Mouse (Mus musculus) neural tube, embryonic 14.5 days (tissue): ENCODE data around the gene Eri3. TPM values are rescaled to one million over a fixed set of nuclear protein-coding genes. Genes with fewer than 3 reads are reported as not detected.

Source experiments
- ATAC-seq: fragments of 200-750 bp; cut with Nextera tagmentation; 2 replicates; pipeline ENCODE4 v1.8.0; 2017; ENCODE audit warnings: low read depth, mild to moderate bottlenecking, moderate TSS enrichment, moderate library complexity
- H3K27ac ChIP-seq: fragments of 300-500 bp; sonication (generic); 2 replicates; pipeline ENCODE4 v1.5.1; 2014; ENCODE audit warnings: low read depth, mild to moderate bottlenecking, control low read depth, low read length, moderate library complexity, mixed read lengths
- H3K27me3 ChIP-seq: fragments of 300-500 bp; sonication (generic); 2 replicates; pipeline ENCODE4 v1.6.1; 2014; ENCODE audit warnings: low read length; ENCODE audit not compliant: control insufficient read depth, insufficient read depth
- H3K36me3 ChIP-seq: fragments of 300-500 bp; sonication (generic); 2 replicates; pipeline ENCODE4 v1.6.1; 2014; ENCODE audit warnings: low read length, mixed read lengths; ENCODE audit not compliant: control insufficient read depth, insufficient read depth
- H3K4me1 ChIP-seq: fragments of 300-500 bp; sonication (generic); 2 replicates; pipeline ENCODE4 v1.6.1; 2014; ENCODE audit warnings: low read length; ENCODE audit not compliant: control insufficient read depth, insufficient read depth
- H3K4me2 ChIP-seq: fragments of 300-500 bp; sonication (generic); 2 replicates; pipeline ENCODE4 v1.6.1; 2014; ENCODE audit warnings: mild to moderate bottlenecking, low read depth, low read length, control low read depth
- H3K4me3 ChIP-seq: fragments of 300-500 bp; sonication (generic); 2 replicates; pipeline ENCODE4 v1.5.1; 2014; ENCODE audit warnings: low read depth, low read length, control low read depth, mixed read lengths
- H3K9ac ChIP-seq: fragments of 300-500 bp; sonication (generic); replicated peaks from 2 replicates; pipeline ENCODE4 v1.6.1; 2014; ENCODE audit warnings: low read depth, mild to moderate bottlenecking, control low read depth, low read length, mixed read lengths
- H3K9me3 ChIP-seq: fragments of 300-500 bp; sonication (generic); 2 replicates; pipeline ENCODE4 v1.6.1; 2016; ENCODE audit warnings: low read length; ENCODE audit not compliant: control insufficient read depth
- WGBS: fragments of 180-500 bp; shearing (Covaris S2); extraction: QIAGEN DNeasy Blood & Tissue Kit; methylation state at CpG from one replicate; pipeline ENCODE4 v1.1.7; 2014; 5-methylcytosine and 5-hydroxymethylcytosine counted together
- polyA plus RNA-seq: library from polyadenylated mRNA; unstranded; fragments of >200 nt; fragmentation: Nextera tagmentation; extraction: Ambion mirVana; gene quantifications from 2 replicates; pipeline ENCODE4 v1.2.1, GENCODE M21; 2014

Gene Eri3
- polyA plus RNA-seq, 1 experiment from 2014 or later, result 291 TPM

DNA sequence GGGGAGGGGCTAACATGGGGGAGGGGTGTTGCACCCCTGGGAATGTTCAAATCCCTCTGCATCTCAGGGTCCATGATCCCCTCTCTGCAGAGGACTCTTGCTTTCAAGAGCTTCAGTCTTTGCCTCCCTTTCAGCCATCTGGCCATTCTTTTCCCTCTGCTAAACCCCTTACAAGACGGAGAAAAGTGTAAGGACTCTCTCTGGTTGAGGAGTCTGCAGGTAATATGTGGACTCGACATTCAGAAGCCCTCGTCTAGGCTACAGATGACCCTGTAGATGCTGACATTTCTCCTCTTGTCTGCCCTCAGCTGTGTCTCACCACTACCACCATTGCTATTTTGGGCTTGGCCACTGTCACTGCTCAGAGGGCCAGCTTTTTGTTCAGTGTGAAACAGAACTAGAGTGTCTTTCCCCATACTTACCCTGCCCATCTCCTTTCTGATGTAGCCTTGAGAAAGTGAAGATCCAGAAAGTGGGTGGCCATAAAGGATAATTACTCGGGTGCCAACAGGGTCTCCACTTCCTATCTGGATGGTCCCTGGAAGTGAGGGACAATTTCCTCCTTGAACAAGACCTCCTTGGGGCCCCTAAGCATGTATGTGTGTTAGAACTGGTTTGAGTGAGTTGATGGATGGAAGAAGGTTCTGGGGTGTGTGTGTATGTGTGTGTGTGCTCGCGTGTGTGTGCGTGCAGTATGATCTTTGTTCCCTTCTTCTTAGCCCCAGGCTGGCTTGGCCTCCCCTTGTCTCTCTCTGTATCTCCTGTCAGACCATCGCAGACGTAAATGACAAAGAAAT, 104.7 kb downstream of the Eri3 start:
- no peak overlapping the region for H3K4me2 ChIP-seq
- no peak overlapping the region for H3K27ac ChIP-seq
- no peak for ATAC-seq
- peaks cover 28% of the 10 kb centered on the region; the same call in 1 of the 2 replicates for H3K4me1 ChIP-seq
- H3K9me3 ChIP-seq, result no peaks in the 10 kb centered on the region
- WGBS, result 66% methylated on average over 9 of the region's 9 CpGs
- no peak overlapping the region for H3K4me3 ChIP-seq
- no peak overlapping the region for H3K9ac ChIP-seq
- no peaks in the 10 kb centered on the region for H3K36me3 ChIP-seq
- no peaks in the 10 kb centered on the region for H3K27me3 ChIP-seq

DNA sequence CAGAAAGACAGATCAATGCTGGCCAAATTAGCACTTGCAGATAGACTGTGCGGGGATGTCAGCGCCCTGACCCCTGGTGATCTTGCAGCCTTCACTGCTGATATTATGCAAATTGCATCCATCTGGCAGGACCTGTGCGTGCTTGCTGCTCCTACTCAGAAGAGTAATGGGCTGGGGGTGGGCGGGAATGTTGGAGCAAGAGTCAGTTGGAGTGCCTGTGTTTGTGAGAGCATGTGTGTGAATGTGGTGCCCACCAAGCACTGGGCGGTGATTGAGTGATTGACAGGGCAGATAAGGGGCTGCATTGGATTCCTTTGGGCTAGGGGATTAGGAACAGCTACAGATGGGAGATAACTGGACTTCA, 105.3 kb downstream of the Eri3 start:
- no peak overlapping the region for H3K27ac ChIP-seq
- no peak for ATAC-seq
- H3K9ac ChIP-seq, result no peak overlapping the region
- no peak overlapping the region for H3K4me2 ChIP-seq
- no peaks in the 10 kb centered on the region for H3K27me3 ChIP-seq
- H3K4me1 ChIP-seq, result peaks cover 28% of the 10 kb centered on the region; the same call in 1 of the 2 replicates
- H3K4me3 ChIP-seq, result no peak overlapping the region
- H3K9me3 ChIP-seq, result no peaks in the 10 kb centered on the region
- H3K36me3 ChIP-seq, result no peaks in the 10 kb centered on the region
- WGBS, result 62% methylated on average over 5 of the region's 5 CpGs

DNA sequence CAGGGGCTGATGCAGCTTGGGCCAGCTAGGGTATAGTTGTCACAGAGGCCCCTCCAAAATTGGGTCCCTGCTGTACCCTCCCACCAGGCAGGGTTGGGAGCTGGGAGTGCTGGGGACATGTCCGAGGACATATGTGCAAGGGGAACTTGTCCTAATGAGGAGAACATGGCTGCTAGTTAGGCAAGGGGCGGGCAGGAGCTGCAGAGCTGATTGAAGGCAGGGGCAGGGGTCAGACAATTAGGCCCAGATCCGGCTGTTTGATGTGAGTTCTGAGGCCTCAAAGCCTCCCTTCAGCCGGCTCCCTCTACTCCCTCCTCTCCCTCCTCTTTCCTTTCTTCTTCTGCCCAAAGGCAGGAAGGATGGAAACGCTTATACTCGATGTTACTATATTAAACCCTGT, 106.8 kb downstream of the Eri3 start:
- no peaks in the 10 kb centered on the region for H3K9me3 ChIP-seq
- no peak overlapping the region for H3K9ac ChIP-seq
- no peak for ATAC-seq

DNA sequence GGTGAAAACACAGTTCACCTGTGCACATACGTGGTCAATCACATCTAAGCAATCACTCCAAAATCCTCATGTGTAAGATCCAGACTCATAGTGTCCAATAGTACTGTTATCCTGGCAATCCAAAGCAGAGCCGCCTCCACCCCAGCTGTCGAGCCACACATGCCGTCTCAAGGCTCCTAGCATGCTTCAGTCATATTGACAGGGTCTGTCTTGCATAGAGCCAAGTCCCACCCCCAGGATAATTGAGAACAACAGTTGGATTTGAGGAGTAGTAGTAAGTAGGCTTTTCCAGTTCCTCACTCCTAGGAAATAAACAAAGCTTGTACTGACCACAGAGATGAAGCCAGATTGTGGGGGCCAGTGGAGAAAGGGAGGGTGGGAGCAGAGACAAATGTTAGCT, 107.5 kb downstream of the Eri3 start:
- Histone ChIP-seq H3K36me3 (no peaks in the 10 kb centered on the region), H3K4me3 (no peak overlapping the region), H3K27me3 (no peaks in the 10 kb centered on the region), H3K4me1 (peaks cover 28% of the 10 kb centered on the region; the same call in 1 of the 2 replicates), H3K9ac (no peak overlapping the region), H3K27ac (no peak overlapping the region), H3K4me2 (no peak overlapping the region), H3K9me3 (no peaks in the 10 kb centered on the region)
- 61% methylated on average over 4 of the region's 4 CpGs for WGBS
- no peak for ATAC-seq

More for the DNA sequence above, 106.8 kb downstream of the Eri3 start:
- Histone ChIP-seq H3K4me1 (peaks cover 28% of the 10 kb centered on the region; the same call in 1 of the 2 replicates), H3K36me3 (no peaks in the 10 kb centered on the region), H3K27me3 (no peaks in the 10 kb centered on the region), H3K4me2 (no peak overlapping the region), H3K27ac (no peak overlapping the region), H3K4me3 (no peak overlapping the region)
- WGBS, result 19% methylated on average over 6 of the region's 6 CpGs

DNA sequence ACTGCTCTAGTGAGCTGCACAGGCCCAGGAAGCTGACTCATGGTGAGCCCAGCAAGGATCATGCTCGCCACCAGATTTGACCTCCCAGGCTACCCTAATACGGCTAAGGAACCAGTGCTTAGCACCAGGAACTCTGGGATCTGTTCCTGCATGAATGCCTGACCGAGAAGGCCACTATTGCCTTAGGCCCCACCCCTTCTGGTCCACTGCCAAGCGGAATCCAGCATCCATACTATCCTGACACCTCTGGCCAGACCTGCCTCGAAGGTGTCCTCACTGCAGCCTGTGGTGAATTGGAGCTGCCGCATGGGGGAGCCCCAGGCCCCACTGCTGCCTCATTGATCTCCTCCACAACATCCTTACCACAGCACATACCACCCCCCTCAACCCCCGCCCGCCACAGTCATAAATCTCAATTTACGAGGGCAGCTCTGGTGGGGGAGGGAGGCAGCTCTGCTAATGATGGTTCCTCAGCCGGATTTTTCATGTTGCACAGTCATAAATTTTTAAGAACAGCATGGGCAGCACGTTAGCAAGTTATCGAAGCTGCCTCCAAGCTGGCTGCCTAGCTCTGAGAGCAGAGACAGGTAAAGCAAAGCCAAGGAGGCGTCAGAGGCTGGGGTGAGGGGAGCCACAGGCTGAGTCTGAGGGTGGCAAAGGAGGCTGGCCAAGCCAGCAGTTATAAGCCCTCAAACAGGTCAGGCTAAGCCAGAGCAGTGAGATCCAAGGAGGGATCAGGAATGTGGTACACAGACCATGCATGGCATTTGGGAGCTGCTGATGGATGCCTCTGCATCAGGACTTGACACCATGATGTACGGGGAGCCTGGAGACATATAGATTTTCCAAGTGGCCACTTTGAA, 108.6 kb downstream of the Eri3 start:
- Histone ChIP-seq H3K9me3 (no peaks in the 10 kb centered on the region), H3K4me3 (no peak overlapping the region), H3K9ac (no peak overlapping the region), H3K27ac (peak overlapping the region; percentile 55), H3K4me2 (no peak overlapping the region), H3K4me1 (peaks cover 28% of the 10 kb centered on the region; the same call in 1 of the 2 replicates), H3K36me3 (no peaks in the 10 kb centered on the region), H3K27me3 (no peaks in the 10 kb centered on the region)
- peak; percentile 68 for ATAC-seq
- WGBS, result 19% methylated on average over 14 of the region's 14 CpGs

DNA sequence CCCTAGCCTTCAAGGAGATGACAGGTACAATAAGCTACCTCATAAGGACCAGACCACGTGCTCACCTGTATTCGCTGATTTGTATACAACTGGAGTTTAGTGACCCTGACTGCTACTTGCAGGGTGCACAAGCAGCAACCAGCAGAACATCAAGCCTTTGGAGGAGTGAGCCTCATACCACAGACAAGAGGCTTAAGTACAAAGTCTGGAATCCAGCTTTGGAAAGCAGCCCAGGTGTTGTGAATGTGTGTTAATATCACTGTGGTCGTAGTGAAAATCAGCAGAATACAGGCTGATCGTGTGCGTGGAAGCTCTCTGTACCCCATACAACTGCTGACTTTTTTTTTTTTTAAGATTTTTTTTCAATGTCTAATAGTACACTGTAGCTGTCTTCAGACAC, 109.8 kb downstream of the Eri3 start:
- H3K9me3 ChIP-seq, result no peaks in the 10 kb centered on the region
- H3K4me1 ChIP-seq, result peaks cover 23% of the 10 kb centered on the region; the same call in 1 of the 2 replicates
- no peak overlapping the region for H3K9ac ChIP-seq
- no peak overlapping the region for H3K4me2 ChIP-seq
- H3K27ac ChIP-seq, result no peak overlapping the region
- H3K4me3 ChIP-seq, result no peak overlapping the region
- WGBS, result 97% methylated on average over 5 of the region's 5 CpGs
- H3K36me3 ChIP-seq, result no peaks in the 10 kb centered on the region
- H3K27me3 ChIP-seq, result no peaks in the 10 kb centered on the region
- ATAC-seq, result no peak

DNA sequence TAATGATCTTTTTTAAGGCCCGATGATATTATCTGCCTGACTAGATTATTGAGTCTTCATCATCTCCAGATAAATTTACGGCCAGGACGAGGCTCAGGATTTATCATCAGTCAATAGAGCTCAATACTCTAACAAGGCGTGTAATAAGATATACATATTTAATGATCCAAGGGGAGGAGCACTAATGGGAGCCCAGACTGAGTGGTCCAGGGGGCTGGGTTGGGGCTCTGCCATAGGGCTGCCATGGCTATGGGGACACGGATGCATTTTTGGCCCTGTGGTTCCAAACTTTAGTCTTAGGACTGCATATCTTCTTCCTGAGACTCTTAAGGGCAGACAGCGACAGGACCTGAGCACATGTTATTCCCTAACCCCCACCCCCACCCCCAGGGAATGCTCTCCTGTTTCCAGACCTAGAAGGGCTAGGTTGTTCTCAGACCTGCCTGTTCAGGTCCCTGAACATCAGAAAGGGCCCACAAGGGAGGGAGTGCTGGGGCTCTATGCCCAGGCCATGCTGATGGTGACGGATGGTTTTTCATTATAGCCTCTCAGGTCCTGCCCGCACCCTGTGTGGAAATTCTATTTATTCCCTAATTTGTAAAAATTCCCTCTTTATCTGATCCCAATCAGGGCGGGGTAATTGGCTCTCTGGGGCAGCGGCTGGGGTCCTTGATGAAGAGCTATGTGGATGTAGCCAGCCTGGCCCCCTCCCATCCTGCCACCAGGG, 114.4 kb downstream of the Eri3 start:
- H3K9me3 ChIP-seq, result no peaks in the 10 kb centered on the region
- no peak overlapping the region for H3K9ac ChIP-seq
- H3K36me3 ChIP-seq, result no peaks in the 10 kb centered on the region
- peak overlapping the region; percentile 8; the same call in 1 of the 2 replicates for H3K27ac ChIP-seq
- H3K4me2 ChIP-seq, result no peak overlapping the region
- 35% methylated on average over 10 of the region's 10 CpGs for WGBS
- no peak overlapping the region for H3K4me3 ChIP-seq
- ATAC-seq, result 0 out of 2 replicates have a peak, but pooled peaks have one; percentile 22
- H3K4me1 ChIP-seq, result peaks cover 9% of the 10 kb centered on the region; the same call in 1 of the 2 replicates
- no peaks in the 10 kb centered on the region for H3K27me3 ChIP-seq

DNA sequence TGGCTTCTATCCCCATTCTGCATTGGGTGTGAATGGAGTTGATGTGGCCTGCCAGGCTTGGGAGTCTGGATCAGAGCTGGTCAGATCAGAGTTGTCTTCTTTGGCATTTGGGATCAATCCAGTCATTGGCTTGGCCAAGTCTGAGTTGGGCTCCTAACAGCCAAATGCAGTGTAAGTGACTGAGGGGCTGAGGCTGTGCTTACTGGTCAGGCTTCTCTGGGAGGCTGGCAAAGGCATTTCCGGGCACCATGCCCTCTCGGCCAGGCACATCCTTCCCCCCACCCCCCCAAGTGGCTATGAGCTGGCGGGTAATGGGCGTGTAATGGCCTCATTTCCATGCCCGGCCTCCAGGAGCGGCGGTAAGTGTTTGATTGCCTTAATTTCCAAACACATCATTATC, 115.4 kb downstream of the Eri3 start:
- no peak overlapping the region for H3K9ac ChIP-seq
- H3K4me3 ChIP-seq, result no peak overlapping the region
- 24% methylated on average over 7 of the region's 7 CpGs for WGBS
- peak; percentile 58 for ATAC-seq
- H3K9me3 ChIP-seq, result no peaks in the 10 kb centered on the region
- no peaks in the 10 kb centered on the region for H3K27me3 ChIP-seq
- H3K36me3 ChIP-seq, result no peaks in the 10 kb centered on the region
- H3K4me2 ChIP-seq, result no peak overlapping the region
- H3K27ac ChIP-seq, result peak overlapping the region; percentile 44; the same call in 1 of the 2 replicates
- H3K4me1 ChIP-seq, result peaks cover 8% of the 10 kb centered on the region; the same call in 1 of the 2 replicates
